Mouse (Mus musculus) liver, adult 2 months (tissue): ENCODE results near the gene Thbs3. TPM values are rescaled to one million over a fixed set of nuclear protein-coding genes. Genes with fewer than 3 reads are reported as not detected.

ENCODE experiments used
- DNase-seq: peaks from one replicate; pipeline ENCODE4 v3.0.0-alpha.2; 2011; ENCODE audit warnings: low read depth, low spot score; ENCODE audit errors: extremely low read depth
- H3K27ac ChIP-seq: fragments of 200-500 bp; replicated peaks from 2 replicates; pipeline ENCODE4 v1.5.1; 2012; ENCODE audit warnings: low read depth, mild to moderate bottlenecking, control low read depth, inconsistent platforms, low read length; ENCODE audit not compliant: insufficient read depth
- H3K27me3 ChIP-seq: fragments of 200-500 bp; 2 replicates; pipeline ENCODE4 v1.6.1; 2012; ENCODE audit warnings: mild to moderate bottlenecking, moderate library complexity, low read length, inconsistent platforms; ENCODE audit not compliant: control insufficient read depth, insufficient read depth
- H3K36me3 ChIP-seq: fragments of 200-500 bp; 2 replicates; pipeline ENCODE4 v1.6.1; 2012; ENCODE audit warnings: low read length, inconsistent platforms; ENCODE audit not compliant: control insufficient read depth, insufficient read depth
- H3K4me1 ChIP-seq: fragments of 200-500 bp; 2 replicates; pipeline ENCODE4 v1.6.1; 2011; ENCODE audit warnings: low read length; ENCODE audit not compliant: control insufficient read depth, insufficient read depth
- H3K4me3 ChIP-seq: fragments of 200-500 bp; 2 replicates; pipeline ENCODE4 v1.5.1; 2011; ENCODE audit warnings: low read depth, mild to moderate bottlenecking, control low read depth, low read length, moderate library complexity; ENCODE audit not compliant: insufficient read depth
- H3K79me2 ChIP-seq: fragments of 200-500 bp; 2 replicates; pipeline ENCODE4 v1.6.1; 2012; ENCODE audit warnings: inconsistent platforms, mild to moderate bottlenecking, low read length, moderate library complexity; ENCODE audit not compliant: control insufficient read depth, insufficient read depth
- H3K9ac ChIP-seq: fragments of 200-500 bp; 2 replicates; pipeline ENCODE4 v1.6.1; 2012; ENCODE audit warnings: low read depth, mild to moderate bottlenecking, control low read depth, inconsistent platforms, low read length
- CTCF ChIP-seq: fragments of 200-500 bp; IDR thresholded peaks from 2 replicates; pipeline ENCODE4 v1.5.1; 2011; ENCODE audit warnings: low read depth, low read length, control low read depth
- POLR2A ChIP-seq: fragments of 200-500 bp; IDR thresholded peaks from 2 replicates; pipeline ENCODE4 v1.6.1; 2011; ENCODE audit warnings: low read length, control low read depth; ENCODE audit not compliant: insufficient read depth; ENCODE audit errors: extremely low read depth
- WGBS: fragments of 180-500 bp; shearing (Covaris S2); methylation state at CpG from one replicate; pipeline ENCODE4 v1.1.7; 2018; 5-methylcytosine and 5-hydroxymethylcytosine counted together
- polyA plus RNA-seq: library from polyadenylated mRNA; depleted of rRNA; stranded (reverse); fragments of >200 nt; gene quantifications from 2 replicates; pipeline ENCODE4 v1.2.3, GENCODE M21; 2012
- total RNA-seq: library from RNA; depleted of rRNA; stranded (reverse); fragments of >200 nt; gene quantifications from 2 replicates; pipeline ENCODE4 v1.2.3, GENCODE M21; 2014

Thbs3 gene
- total and polyA plus RNA-seq, 2 experiments = 0.92 to 1.2 TPM

- TF ChIP-seq POLR2A (no peak), CTCF (no peak)
- no peaks in the 10 kb centered on the region for H3K36me3 ChIP-seq
- WGBS = 68% methylated on average over 1 of the region's 1 CpGs
- H3K4me1 ChIP-seq = no peaks in the 10 kb centered on the region
- DNase-seq = no peak
- no peak overlapping the region for H3K4me3 ChIP-seq
- H3K27ac ChIP-seq = no peak overlapping the region
- no peaks in the 10 kb centered on the region for H3K27me3 ChIP-seq
- no peaks in the 10 kb centered on the region for H3K79me2 ChIP-seq
- no peak overlapping the region for H3K9ac ChIP-seq
Observed at GRCm38 (mm10) chr3:89193351-89193750, 21.6 kb upstream of the Thbs3 start.

GRCm38 (mm10) chr3:89193853-89194252 lies 21.1 kb upstream of the Thbs3 start:
- WGBS = 89% methylated on average over 2 of the region's 2 CpGs
- DNase-seq = no peak
- no peaks in the 10 kb centered on the region for H3K36me3 ChIP-seq
- H3K27ac ChIP-seq = no peak overlapping the region
- no peaks in the 10 kb centered on the region for H3K4me1 ChIP-seq
- H3K79me2 ChIP-seq = no peaks in the 10 kb centered on the region
- no peak overlapping the region for H3K4me3 ChIP-seq
- H3K9ac ChIP-seq = no peak overlapping the region
- no peaks in the 10 kb centered on the region for H3K27me3 ChIP-seq
- no peak for TF ChIP-seq CTCF
- TF ChIP-seq POLR2A = no peak

GRCm38 (mm10) chr3:89195979-89196877 lies 18.8 kb upstream of the Thbs3 start:
- no peaks in the 10 kb centered on the region for H3K4me1 ChIP-seq
- H3K79me2 ChIP-seq = no peaks in the 10 kb centered on the region
- H3K9ac ChIP-seq = peak overlapping the region; percentile 40
- peak overlapping the region; percentile 56 for H3K4me3 ChIP-seq
- H3K27me3 ChIP-seq = no peaks in the 10 kb centered on the region
- WGBS = 14% methylated on average over 33 of the region's 33 CpGs
- peak; percentile 72 for DNase-seq
- H3K27ac ChIP-seq = no peak overlapping the region; the same call in 1 of the 2 replicates
- 0 out of 2 replicates have a peak, but pooled peaks have one; percentile 13 for TF ChIP-seq POLR2A
- TF ChIP-seq CTCF = peak; percentile 68
- H3K36me3 ChIP-seq = no peaks in the 10 kb centered on the region

- no peaks in the 10 kb centered on the region for H3K27me3 ChIP-seq
- H3K9ac ChIP-seq = no peak overlapping the region
- H3K27ac ChIP-seq = no peak overlapping the region
- peaks cover 4% of the 10 kb centered on the region for H3K4me1 ChIP-seq
- TF ChIP-seq POLR2A (no peak), CTCF (no peak)
- no peak overlapping the region for H3K4me3 ChIP-seq
- no peak for DNase-seq
- WGBS = 77% methylated on average over 3 of the region's 3 CpGs
- peaks cover 3% of the 10 kb centered on the region; the same call in 1 of the 2 replicates for H3K36me3 ChIP-seq
- peaks cover 5% of the 10 kb centered on the region; the same call in 1 of the 2 replicates for H3K79me2 ChIP-seq
Observed at GRCm38 (mm10) chr3:89199839-89200238, 15.1 kb upstream of the Thbs3 start.

- WGBS = 23% methylated on average over 13 of the region's 13 CpGs
- H3K4me3 ChIP-seq = peak within 1 kb of the TSS; percentile 55
- H3K27me3 ChIP-seq = no peaks in the 10 kb centered on the region
- H3K27ac ChIP-seq = peak within 1 kb of the TSS; percentile 38
- peak within 1 kb of the TSS; percentile 69 for H3K9ac ChIP-seq
- peaks cover 8% of the 10 kb centered on the region; the same call in 1 of the 2 replicates for H3K36me3 ChIP-seq
- H3K79me2 ChIP-seq = peaks cover 5% of the 10 kb centered on the region; the same call in 1 of the 2 replicates
- no peak for TF ChIP-seq POLR2A
- TF ChIP-seq CTCF = no peak
- H3K4me1 ChIP-seq = peaks cover 4% of the 10 kb centered on the region
- DNase-seq = peak; percentile 85
Observed at GRCm38 (mm10) chr3:89202253-89203141, 12.5 kb upstream of the Thbs3 start, which contains the start of gene Gba. Gba (plus strand) TSS chr3:89202928.
